Mouse (Mus musculus) fat pad, adult 2 months (tissue): ENCODE data around the gene Mreg.
A peak's percentile ranks its signal among the peaks of the same experiment; 100 is the strongest.
"Not testable (repeated sequence)": the region's sequence is repeated elsewhere in the genome, so short reads cannot be mapped to it uniquely, and the experiment has no call there.

Experiments
- DNase-seq: peaks from one replicate; pipeline ENCODE4 v3.0.0-alpha.2; 2011; ENCODE audit warnings: low read depth, low spot score; ENCODE audit errors: extremely low read depth

Mreg gene

DNA sequence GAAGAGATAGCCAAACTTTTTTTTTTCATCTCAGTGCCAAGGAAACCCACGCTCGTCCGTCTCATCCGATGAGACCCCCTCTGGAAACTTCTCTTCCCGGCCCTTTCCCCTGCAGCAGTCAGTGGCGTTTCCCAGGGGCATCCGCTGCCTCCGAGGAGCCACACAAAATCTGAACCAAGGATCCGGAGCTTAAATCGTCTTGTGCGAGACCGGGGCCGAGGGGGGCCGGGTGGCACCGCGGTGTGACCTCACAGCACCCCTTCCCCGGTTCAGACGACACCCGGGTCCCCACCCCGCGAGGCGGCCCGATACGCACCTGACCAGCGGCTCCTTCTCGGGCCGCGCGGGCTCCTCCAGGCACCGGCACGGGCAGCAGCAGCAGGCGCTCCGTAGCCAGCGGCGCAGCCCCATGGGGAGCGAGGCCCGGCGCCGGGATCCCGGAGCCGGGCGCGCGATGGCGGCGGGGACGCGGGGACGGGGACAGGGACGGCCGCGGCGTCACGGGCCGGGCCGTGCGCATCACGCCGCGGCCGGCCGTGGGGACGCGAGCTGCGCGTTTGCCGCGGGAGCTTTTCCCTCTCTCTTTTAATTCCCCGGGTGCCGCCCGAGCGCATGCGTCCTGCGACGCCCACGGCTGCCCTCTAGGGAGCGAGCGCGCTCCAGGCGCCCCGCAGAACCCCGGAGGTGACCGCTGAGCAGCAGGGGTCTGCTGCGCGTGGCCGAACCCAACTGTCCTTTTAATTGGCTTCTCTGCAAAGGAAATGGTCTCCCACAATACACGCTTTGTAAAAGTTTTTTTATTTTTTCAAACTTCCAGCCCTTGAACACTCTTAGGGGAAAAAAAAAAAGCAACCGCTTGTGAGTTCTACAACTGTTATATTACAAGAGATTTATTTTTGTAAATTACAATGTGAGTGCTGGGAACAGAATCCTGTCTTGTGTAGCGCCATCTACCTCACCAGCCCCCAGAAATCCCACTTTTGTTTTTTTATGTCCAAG, at the start of gene Mreg:
Mreg (minus strand) TSS at position 607 of the 999 bp plus-strand sequence.
- no peak for DNase-seq

DNA sequence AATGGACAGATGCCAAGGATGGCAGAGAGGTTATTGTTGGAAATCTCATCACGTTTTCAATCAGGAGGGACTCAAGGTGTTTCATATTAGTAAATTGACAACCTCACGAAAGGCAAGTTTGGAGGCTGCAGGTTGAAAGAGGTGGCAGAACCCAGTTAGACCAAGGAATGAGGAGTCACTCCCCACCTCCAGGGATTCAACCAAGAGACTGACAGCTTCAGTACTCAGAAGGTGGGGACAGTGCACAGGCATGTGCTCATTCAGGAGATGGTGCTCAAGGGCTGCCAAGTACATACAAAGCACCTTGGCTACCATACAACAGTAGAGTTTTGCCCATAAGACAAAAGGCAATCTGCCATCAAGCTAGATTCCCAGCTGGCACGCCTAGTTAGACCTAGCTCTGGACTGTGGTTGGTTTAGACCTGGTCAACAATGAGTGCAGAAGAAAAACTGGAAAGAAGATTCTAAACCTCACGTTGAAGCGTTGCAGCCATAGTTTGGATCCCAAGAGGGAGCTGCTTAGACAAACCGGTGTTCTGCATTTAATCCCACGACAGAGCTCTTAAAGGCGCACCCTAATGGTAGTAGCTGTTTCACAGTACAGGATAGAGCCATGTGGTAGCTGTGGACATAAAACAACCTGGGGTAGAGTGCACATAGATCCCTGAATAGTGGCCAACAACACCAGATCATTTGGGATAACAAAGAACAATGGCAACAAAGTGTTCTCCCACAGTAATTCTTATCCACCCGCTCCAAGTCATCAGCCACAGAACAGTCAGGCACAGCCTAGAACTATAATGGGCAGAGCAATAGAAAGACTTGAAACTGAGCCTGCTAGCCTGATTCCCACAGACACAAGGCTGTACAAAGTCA, 44.5 kb upstream of the Mreg start:
- peak; percentile 93 for DNase-seq

DNA sequence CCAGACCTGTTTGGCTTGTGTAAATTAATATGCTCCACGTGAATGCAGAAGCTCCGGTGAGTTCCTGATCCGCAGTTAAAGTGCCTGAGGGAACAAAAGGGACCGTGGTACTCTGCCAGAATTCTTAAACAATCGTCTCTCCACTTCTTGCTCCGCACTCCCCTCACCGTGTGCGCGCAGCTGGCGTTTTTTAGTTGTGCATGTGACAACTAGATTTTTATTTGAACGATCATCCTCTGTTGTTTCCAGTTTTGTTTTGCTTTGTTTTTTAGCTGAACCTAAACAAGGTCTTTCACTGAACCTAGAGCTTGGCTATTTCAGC, 43.7 kb upstream of the Mreg start:
- no peak for DNase-seq

DNA sequence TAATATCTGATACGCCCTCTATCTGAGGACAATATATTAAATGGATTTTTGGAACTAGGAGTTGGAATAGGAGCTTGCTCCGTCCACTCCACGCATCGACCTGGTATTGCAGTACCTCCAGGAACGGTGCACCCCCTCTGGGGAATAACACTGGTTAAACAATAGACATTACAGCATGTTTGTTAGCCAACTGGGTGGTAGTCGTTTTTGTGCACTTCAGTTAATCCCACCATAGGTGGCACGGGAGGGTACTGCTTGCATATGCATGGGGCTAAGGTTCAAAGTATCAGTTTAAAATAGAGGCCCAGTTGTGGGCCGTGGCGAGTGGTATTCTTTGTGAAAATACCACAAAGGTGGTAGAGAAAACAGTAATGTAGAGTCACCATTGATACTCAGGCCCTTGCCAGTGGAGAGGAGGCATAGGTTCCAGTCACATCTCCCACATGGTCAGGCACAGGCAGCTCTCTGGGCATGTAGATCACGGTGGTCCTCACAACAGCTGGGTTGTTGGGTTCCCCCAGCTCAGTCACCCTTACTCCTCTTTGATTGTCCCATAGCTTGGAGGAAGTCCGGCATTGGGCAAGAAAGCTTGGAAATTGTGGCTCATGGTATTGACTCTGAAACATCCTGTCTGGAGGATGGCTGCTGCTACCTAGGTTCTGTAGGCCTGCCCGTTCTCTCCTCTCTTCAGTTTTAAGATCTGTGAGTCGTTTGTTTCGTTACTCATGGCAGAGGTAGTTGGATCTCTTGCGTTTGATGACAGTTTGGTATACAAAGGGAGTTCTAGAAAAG, 43.2 kb upstream of the Mreg start:
- no peak for DNase-seq

DNA sequence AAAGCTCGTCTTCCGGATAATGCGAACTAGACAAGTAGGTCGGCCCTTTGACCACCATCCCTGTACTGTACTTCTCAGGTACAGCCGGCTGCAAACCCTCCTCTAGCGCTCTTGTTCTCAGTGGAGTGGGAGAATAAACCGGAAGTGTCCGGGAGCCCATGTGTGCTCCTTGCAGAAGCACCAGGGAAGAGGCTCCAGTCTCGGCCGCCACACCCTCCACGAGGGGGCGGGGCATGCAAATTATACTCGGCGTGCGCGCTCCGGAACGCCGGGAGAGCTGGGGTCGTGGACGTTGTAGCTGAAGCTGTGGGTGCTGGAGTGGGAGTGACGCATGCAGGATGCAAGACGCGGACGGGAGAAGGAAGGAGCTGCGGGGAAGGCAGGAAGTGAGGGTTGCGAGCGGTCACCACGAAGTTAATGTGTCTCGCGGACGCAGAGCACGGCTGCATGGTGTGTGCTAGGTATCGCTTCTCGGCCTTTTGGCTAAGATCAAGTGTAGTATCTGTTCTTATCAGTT, 42.5 kb upstream of the Mreg start:
- no peak for DNase-seq

DNA sequence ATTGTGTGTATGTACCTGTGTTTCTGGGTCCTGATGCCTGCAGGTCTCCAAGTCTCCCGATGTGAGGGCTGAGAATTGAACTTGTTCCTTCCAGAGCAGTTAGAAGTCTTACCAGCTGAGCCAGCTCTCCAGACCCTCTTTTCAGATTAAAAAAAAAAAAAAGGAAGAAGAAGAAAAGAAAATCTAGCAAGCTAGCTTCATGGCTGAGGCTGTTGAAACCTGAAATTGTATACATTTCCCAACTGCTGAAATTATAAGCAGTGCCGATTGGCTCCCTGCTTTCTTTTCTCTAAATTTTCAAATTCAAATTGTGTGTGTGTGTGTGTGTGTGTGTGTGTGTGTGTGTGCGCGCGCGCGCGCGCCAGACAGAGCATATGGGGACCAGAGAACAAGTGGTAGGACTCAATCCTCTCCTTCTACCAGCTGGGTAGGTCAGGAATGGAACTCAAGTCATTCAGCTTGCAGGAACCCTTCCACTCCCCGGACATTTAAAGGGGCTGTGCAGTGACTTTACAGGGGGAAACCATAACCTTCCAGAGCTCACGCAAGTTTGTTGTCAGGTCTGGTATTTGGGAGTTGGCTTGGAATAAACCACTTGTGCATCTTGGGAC, 41.9 kb upstream of the Mreg start:
- no peak for DNase-seq

DNA sequence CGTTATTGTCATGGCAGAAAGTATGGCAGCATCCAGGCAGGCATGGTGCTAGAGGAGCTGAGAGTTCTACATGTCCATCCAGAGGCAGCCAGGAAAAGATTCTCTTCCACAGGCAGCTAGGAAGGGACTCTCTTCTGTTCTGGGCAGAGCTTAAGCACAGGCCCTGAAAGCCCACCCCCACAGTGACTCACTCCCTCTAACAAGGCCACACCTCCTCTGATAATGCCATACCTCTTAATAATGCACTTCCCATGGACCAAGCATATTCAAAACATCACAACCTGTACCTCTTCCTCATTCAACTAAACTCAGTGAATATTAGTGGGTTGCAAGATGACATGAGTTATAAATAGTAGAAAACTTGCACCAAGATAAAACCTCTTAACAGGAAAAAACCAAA, 39.7 kb upstream of the Mreg start:
- no peak for DNase-seq

DNA sequence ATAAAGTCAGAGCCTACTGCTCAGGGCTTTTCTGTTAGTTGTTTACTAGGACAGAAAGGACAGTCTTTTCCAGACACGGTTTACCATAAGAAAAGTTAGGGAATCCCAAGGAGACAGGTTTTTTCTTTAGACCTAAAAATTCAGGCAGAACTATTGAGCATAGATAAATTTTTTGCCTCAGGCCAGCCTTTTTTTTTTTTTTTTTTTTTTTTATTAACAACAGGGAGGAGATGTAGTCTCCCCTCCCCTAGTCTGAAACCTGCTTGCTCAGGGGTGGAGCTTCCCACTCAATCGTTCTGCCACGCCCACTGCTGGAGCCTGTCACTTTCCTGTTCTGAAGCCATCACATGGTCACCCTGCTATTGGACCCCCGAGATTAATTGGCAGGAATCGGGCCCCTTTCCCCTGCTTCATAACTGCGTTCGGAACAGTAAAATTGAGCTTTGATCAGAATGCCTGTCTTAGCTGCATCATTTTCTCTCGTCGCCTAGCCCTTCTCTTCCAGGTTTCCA, 36.2 kb upstream of the Mreg start:
- not testable (repeated sequence) for DNase-seq

DNA sequence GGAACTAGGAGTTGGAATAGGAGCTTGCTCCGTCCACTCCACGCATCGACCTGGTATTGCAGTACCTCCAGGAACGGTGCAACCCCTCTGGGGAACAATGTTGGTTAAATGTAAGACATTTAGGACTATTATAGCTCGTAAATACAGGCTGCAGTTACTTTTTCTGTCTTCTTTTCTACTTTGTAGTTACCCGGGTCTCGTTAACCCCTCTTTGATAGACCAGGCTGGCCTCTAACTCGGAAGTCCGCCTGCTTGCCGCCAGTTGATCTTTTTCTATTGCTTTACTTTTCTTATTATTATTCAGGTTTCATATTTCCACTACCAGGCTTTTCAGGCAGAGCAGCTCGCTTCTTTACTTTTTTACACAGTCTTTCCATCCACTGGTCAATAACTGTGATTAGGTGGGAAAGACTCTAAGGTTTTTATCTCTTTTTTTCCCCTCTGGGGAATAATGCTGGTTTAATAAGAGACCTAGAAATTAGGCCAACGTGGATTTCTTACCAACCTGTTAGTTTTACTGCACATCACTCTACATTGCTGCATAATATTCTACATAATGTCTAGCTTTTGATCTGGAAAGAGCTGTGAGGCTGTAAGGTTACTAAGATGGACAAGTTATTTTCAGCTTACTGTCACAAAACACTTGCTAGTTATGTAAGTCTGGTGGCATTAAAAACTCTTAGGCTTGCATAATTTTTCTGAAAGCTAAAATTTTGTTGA, 32.4 kb upstream of the Mreg start:
- no peak for DNase-seq

DNA sequence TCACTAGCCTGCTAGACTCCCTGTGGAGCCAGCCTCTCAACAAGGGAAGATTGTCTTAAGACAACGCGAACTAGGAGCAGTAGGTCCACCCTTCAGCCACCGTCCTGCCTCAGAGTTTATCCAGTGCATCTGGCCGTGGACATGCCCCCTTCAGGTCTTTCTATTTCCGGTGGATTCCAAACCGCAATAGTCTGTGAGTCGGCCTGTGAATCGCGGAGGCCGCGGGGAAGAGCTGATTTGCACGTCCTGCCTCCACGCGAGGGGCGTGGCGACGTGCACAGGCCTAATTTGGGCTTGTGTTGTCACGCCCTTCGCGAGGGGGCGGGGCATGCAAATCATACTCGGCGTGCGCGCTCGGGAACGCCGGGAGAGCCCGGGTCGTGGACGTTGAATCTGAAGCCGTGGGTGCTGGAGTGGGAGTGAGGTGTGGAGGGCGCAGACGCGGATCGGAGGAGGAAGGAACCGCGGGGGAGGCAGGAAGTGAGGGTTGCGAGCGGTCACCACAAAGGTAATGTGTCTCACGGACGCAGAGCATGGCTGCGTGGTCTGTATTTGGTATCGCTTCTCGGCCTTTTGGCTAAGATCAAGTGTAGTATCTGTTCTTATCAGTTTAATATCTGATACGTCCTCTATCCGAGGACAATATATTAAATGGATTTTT, 31.7 kb upstream of the Mreg start:
- DNase-seq = no peak

DNA sequence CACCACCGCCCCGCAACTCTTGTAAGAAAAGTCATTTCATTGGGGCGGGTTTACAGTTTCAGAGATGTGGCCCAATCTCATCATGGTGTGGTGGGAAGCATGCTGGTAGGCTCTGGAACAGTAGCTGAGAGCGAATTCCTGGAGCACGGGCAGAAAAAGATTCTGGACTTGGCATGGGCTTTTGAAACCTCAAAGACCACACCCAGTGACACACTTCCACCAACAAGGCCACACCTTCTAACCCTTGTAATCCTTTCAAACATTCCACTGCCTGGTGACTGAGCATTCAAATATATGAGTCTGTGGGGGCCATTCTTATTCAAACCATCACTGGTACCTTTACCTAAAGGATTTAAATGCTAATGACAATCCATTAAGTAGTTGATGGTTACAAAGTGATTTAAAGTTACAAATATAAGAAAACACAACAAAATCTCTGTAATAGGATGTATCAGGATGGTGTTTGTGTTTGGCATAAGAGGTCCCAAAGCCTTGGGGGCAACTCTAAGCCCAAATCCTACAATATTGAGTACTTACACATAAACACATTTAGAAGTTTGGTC, 30.6 kb upstream of the Mreg start:
- no peak for DNase-seq

DNA sequence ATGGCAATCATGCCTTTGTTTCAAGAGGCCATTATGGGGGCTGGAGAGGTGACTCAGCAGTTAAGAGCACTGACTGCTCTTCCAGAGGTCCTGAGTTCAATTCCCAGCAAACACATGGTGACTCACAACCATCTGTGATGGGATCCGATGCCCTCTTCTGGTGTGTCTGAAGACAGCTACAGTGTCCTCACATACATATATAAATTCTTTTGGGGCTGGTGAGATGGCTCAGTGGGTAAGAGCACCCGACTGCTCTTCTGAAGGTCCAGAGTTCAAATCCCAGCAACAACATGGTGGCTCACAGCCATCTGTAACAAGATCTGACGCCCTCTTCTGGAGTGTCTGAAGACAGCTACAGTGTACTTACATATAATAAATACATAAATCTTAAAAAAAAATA, 27.0 kb upstream of the Mreg start:
- DNase-seq = not testable (repeated sequence)

DNA sequence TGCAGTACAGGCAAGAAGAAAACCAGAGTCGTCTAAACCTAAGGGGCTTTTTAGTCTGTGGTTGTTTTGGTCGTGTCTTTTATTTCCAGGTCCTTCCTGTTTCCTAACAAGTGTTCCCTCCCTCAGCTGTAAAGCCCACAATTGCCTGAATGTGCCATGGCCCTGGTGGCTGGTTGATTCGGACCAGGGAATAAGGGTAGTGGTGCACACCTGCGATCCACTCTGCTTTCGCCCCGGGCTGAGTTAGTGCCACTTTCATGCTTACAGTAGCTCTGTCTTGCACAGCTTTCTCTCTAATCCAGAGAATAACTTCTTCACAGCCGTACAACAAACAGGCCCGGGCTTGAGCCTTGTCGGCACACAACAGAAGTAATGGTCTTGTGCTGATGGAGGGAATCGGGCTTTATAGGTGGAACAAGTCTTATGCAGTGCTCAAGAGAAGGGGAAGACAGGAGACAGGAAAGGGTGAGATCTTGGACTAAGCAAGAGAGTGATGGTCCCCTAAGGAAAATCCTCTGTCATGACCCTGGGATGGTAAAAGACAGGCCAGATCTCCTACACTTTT, 26.0 kb upstream of the Mreg start:
- DNase-seq = no peak

DNA sequence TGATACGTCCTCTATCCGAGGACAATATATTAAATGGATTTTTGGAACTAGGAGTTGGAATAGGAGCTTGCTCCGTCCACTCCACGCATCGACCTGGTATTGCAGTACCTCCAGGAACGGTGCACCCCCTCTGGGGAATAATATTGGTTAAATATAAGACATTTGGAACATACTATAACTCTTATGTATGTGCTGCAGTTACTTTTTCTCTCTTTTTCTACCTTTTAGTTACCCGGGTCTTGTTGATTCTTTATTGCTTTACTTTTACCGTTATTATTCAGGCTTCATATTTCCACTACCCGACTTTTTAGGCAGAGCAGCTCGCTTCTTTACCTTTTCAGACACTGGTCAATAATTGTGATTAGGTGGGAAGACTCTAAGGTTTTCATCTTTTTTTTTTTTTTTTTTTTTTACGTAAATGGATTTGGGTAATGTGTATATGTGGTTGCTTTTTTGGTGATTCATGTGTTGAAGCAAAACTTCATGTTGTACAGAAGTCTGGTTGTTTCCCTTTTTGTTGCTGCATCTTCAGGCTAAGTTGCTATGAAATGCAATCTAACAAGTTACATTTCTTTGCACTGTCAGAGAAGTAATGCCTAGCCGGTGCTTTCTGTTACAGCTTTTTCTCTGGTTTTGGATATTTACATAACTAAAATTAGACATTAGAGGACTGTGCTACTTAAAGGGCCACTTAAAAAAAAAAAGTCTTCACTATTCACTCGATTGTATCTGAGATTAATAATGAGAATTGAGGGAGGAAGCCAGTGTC, 25.1 kb upstream of the Mreg start:
- DNase-seq = no peak

DNA sequence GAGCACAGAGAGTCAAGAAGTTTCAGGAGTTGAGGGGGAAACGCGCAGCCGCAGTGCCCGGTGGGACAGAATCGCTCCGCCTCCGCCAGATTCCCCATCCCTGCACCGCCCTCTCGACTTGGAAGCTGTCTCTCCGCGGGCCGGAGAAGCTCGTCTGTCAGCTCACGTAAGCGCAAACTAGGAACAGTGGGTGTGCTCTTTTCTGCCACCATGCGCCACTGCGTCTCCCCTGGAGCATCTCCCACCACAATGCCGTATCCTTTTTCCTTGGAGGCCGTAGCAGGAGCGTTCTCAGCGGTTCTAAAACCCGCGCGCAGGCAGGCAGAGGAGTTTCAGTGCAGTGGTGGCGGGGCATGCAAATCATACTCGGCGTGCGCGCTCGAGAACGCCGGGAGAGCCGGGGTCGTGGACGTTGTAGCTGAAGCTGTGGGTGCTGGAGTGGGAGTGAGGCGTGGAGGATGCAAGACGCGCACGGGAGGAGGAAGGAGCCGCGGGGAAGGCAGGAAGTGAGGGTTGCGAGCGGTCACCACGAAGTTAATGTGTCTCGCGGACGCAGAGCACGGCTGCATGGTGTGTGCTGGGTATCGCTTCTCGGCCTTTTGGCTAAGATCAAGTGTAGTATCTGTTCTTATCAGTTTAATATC, 24.4 kb upstream of the Mreg start:
- not testable (repeated sequence) for DNase-seq

DNA sequence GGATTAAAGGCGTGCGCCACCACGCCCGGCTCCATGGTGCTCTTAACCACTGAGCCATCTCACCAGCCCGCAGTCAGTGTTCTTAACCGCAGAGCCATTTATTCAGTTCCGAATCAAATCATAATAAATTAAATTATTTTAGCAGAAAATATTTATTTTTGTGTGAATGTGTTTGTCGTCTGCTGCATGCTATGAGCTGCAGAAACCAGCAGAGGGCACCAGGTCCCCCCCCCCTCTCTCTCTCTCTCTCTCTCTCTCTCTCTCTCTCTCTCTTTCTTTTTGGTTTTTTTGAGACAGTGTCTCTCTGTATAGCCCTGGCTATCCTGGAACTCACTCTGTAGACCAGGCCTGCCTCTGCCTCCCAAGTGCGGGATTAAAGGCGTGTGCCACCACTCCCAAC, 20.5 kb upstream of the Mreg start:
- DNase-seq = not testable (repeated sequence)

DNA sequence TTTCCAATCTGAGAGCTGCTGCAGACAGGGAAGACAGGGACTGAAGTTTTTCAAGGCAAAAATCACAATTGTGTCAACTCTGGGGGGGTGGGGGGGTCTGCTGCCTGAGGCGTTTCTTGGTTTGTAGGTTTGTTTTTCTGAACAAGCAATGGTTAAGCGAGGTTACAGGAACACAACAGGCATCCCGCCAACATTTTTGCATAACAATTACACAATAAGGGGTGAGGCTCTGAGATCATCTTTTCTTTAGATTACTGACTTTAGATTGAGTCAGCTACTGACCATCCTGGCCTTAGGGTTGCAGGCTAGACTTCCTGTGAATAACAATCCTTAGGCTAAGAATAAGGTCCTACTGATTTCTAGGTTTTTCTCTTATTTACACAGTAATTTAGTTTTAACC, 16.9 kb upstream of the Mreg start:
- no peak for DNase-seq
